Mouse (Mus musculus) lung, postnatal 4 days (tissue): ENCODE measurements around the gene Rai14.
A peak's percentile ranks its signal among the peaks of the same experiment; 100 is the strongest.

Experiments used
- DNase-seq, 2 experiments: peaks; one replicate each; pipeline ENCODE4 v3.0.0; 2021

Gene Rai14

GRCm38 (mm10) chr15:10720188-10720587, 5.8 kb upstream of the Rai14 start:
- peak; percentile 61 to 77 for DNase-seq

GRCm38 (mm10) chr15:10719511-10719910, 5.1 kb upstream of the Rai14 start:
- no peak for DNase-seq

GRCm38 (mm10) chr15:10718763-10719162, 4.3 kb upstream of the Rai14 start:
- DNase-seq: no peak

- DNase-seq: no peak
Observed at GRCm38 (mm10) chr15:10717284-10717683, 2.9 kb upstream of the Rai14 start.

GRCm38 (mm10) chr15:10715966-10716365, 1.5 kb upstream of the Rai14 start:
- DNase-seq: no peak

GRCm38 (mm10) chr15:10715139-10715505, 698 bp upstream of the Rai14 start:
- peak; percentile 44 to 49 for DNase-seq

GRCm38 (mm10) chr15:10713626-10714316, 653 bp downstream of the Rai14 start:
- DNase-seq: peak; percentile 43 to 44

GRCm38 (mm10) chr15:10713181-10713625, 1.2 kb downstream of the Rai14 start:
- no peak for DNase-seq

GRCm38 (mm10) chr15:10712288-10712687, 2.1 kb downstream of the Rai14 start:
- DNase-seq: no peak

- no peak for DNase-seq
Observed at GRCm38 (mm10) chr15:10711231-10711630, 3.2 kb downstream of the Rai14 start.

GRCm38 (mm10) chr15:10708591-10709272, 5.7 kb downstream of the Rai14 start:
- DNase-seq: no peak

GRCm38 (mm10) chr15:10707109-10707508, 7.3 kb downstream of the Rai14 start:
- DNase-seq: no peak

- DNase-seq: no peak
Observed at GRCm38 (mm10) chr15:10706414-10706813, 8.0 kb downstream of the Rai14 start.

- DNase-seq: no peak
Observed at GRCm38 (mm10) chr15:10705752-10706151, 8.7 kb downstream of the Rai14 start.

GRCm38 (mm10) chr15:10704328-10704727, 10.1 kb downstream of the Rai14 start:
- no peak for DNase-seq

GRCm38 (mm10) chr15:10701571-10701970, 12.9 kb downstream of the Rai14 start:
- no peak for DNase-seq

- no peak for DNase-seq
Observed at GRCm38 (mm10) chr15:10700891-10701466, 13.4 kb downstream of the Rai14 start.

GRCm38 (mm10) chr15:10696478-10697234, 17.8 kb downstream of the Rai14 start:
- no peak for DNase-seq

- no peak for DNase-seq
Observed at GRCm38 (mm10) chr15:10692627-10693026, 21.8 kb downstream of the Rai14 start.

GRCm38 (mm10) chr15:10691481-10691880, 22.9 kb downstream of the Rai14 start:
- no peak for DNase-seq

- no peak for DNase-seq
Observed at GRCm38 (mm10) chr15:10690973-10691372, 23.5 kb downstream of the Rai14 start.

GRCm38 (mm10) chr15:10690219-10690618, 24.2 kb downstream of the Rai14 start:
- peak; percentile 32 to 73 for DNase-seq

- DNase-seq: no peak
Observed at GRCm38 (mm10) chr15:10689304-10689703, 25.1 kb downstream of the Rai14 start.
